Mouse (Mus musculus) granulocyte monocyte progenitor cell, adult 5-6 weeks (primary cell): ENCODE results near the gene Mboat1. TPM values are rescaled to one million over a fixed set of nuclear protein-coding genes. Genes with fewer than 3 reads are reported as not detected.

Experiments used
- ATAC-seq: replicated peaks from 2 replicates; pipeline ENCODE4 v1.8.0; 2016; ENCODE audit warnings: mild to moderate bottlenecking, moderate TSS enrichment, inconsistent platforms; ENCODE audit not compliant: poor library complexity, severe bottlenecking
- total RNA-seq, 2 experiments: library from RNA; stranded (forward) in 1 of 2; stranded (reverse) in 1 of 2; fragments of 200-712, 200-1000 nt in 1 of 2; fragments of >200 nt in 1 of 2; fragmentation: Nextera tagmentation in 1 of 2; gene quantifications; 2 replicates each; pipeline ENCODE4 v1.2.3; 2014 to 2017

Gene Mboat1
- total RNA-seq (2014; fragmentation: Nextera tagmentation), result 10.9 and 21.3 TPM in 2 replicates
- total RNA-seq (2017), result 8.9 and 12.8 TPM in 2 replicates

GRCm38 (mm10) chr13:30136243-30136922, at the start of gene Mboat1:
Gene Mboat1 (plus strand): TSS chr13:30136489.
- ATAC-seq, result peak; percentile 94

- peak; percentile 82 for ATAC-seq
Measured at GRCm38 (mm10) chr13:30093086-30093485, 43.2 kb upstream of the Mboat1 start.

- peak; percentile 52 for ATAC-seq
Measured at GRCm38 (mm10) chr13:30095851-30096250, 40.4 kb upstream of the Mboat1 start.

GRCm38 (mm10) chr13:30096536-30096935, 39.8 kb upstream of the Mboat1 start:
- ATAC-seq, result no peak

GRCm38 (mm10) chr13:30109001-30109600, 27.2 kb upstream of the Mboat1 start:
- no peak for ATAC-seq

GRCm38 (mm10) chr13:30115792-30116191, 20.5 kb upstream of the Mboat1 start:
- ATAC-seq, result no peak

GRCm38 (mm10) chr13:30136923-30137629, 787 bp downstream of the Mboat1 start:
- ATAC-seq, result no peak

GRCm38 (mm10) chr13:30137951-30138350, 1.7 kb downstream of the Mboat1 start:
- peak; percentile 66 for ATAC-seq

GRCm38 (mm10) chr13:30140149-30140548, 3.9 kb downstream of the Mboat1 start:
- no peak for ATAC-seq

- ATAC-seq, result no peak
Measured at GRCm38 (mm10) chr13:30140646-30141045, 4.4 kb downstream of the Mboat1 start.

GRCm38 (mm10) chr13:30141996-30142395, 5.7 kb downstream of the Mboat1 start:
- ATAC-seq, result no peak

- ATAC-seq, result peak; percentile 27
Measured at GRCm38 (mm10) chr13:30146468-30146867, 10.2 kb downstream of the Mboat1 start.

- ATAC-seq, result peak; percentile 94
Measured at GRCm38 (mm10) chr13:30154264-30154663, 18.0 kb downstream of the Mboat1 start.

GRCm38 (mm10) chr13:30159626-30160025, 23.3 kb downstream of the Mboat1 start:
- ATAC-seq, result no peak

- no peak for ATAC-seq
Measured at GRCm38 (mm10) chr13:30163521-30163920, 27.2 kb downstream of the Mboat1 start.

GRCm38 (mm10) chr13:30166138-30167090, 30.1 kb downstream of the Mboat1 start:
- ATAC-seq, result peak; percentile 68

- no peak for ATAC-seq
Measured at GRCm38 (mm10) chr13:30167499-30167898, 31.2 kb downstream of the Mboat1 start.

- no peak for ATAC-seq
Measured at GRCm38 (mm10) chr13:30168803-30169202, 32.5 kb downstream of the Mboat1 start.

- no peak for ATAC-seq
Measured at GRCm38 (mm10) chr13:30170061-30170460, 33.8 kb downstream of the Mboat1 start.

GRCm38 (mm10) chr13:30174586-30174985, 38.3 kb downstream of the Mboat1 start:
- ATAC-seq, result no peak
